24 mouse cellular contexts compared by ENCODE assay signal in the genomic region with DNA sequence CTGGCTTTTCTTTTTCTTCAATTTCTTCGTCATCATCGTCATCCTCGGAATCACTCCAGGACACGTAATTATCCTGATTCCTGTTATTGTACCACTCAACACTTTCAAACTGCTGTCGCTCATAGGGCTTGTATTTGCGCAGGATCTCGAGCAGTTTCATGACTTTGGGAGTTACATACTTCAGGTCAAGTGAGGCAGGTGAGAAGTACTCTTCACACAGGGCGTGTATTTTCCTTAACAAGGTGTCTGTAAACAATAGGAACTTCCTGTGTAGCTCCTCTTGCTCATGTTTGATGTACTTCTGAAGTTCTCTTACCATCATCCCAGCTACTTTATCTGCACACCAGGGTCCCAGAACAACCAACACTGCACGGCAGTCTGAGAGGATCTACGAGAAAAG. TPM values are rescaled to one million over a fixed set of nuclear protein-coding genes. Genes with fewer than 3 reads are reported as not detected.
DNase-seq lines count a peak whose midpoint lies in the region; ATAC-seq and TF ChIP-seq lines count a peak whose summit lies in the region.
"Had no signal": no experiment of that assay in that cellular context is flagged by ENCODE, and none has a peak within 500 bp of the region (broad histone marks: within the 10 kb centered on the region; RNA-seq: fewer than 3 reads in every experiment).

No protein-coding gene starts in this region.

- H3K9me3 ChIP-seq in midbrain, postnatal 0 days (ENCODE audit: low read length) = no peaks in the 10 kb centered on the region
- H3K9me3 ChIP-seq: embryonic facial prominence, embryonic 10.5 days; embryonic facial prominence, embryonic 12.5 days; forebrain, embryonic 13.5 days; G1E had no signal

- intact Hi-C loops in heart, postnatal 36 days (cut with DNase I) = no loop called here

- no peak for ATAC-seq in midbrain, postnatal 0 days (ENCODE audit: low FRiP score)
- ATAC-seq: activated CD4-positive, CD25-positive, alpha-beta regulatory T cell, adult 4 months; CD4-positive, CD25-positive, alpha-beta regulatory T cell, adult 4 months; forebrain, embryonic 13.5 days; Patski had no signal

- no peak overlapping the region for H3K9ac ChIP-seq in midbrain, postnatal 0 days (replicated peaks; ENCODE audit: low read length, poor library complexity, severe bottlenecking)
- H3K9ac ChIP-seq: embryonic facial prominence, embryonic 12.5 days; forebrain, embryonic 13.5 days had no signal

- H3K27me3 ChIP-seq in midbrain, postnatal 0 days (ENCODE audit: insufficient read depth, low read length) = no peaks in the 10 kb centered on the region
- H3K27me3 ChIP-seq: CH12.LX; embryonic facial prominence, embryonic 12.5 days; forebrain, embryonic 13.5 days; Patski had no signal

- 65% methylated on average over 10 of the region's 10 CpGs for WGBS in lung, adult 2 months
- WGBS in midbrain, postnatal 0 days = 93% methylated on average over 10 of the region's 10 CpGs

- no peak overlapping the region for H3K27ac ChIP-seq in midbrain, postnatal 0 days (ENCODE audit: low read depth, low read length)
- H3K27ac ChIP-seq: embryonic facial prominence, embryonic 10.5 days; embryonic facial prominence, embryonic 12.5 days; forebrain, embryonic 13.5 days had no signal

- no peaks in the 10 kb centered on the region for H3K4me1 ChIP-seq in lung, adult 2 months (ENCODE audit: control insufficient read depth, insufficient read depth, low read length)
- no peaks in the 10 kb centered on the region for H3K4me1 ChIP-seq in midbrain, postnatal 0 days (ENCODE audit: insufficient read depth, low read length)
- H3K4me1 ChIP-seq: embryonic facial prominence, embryonic 12.5 days had no signal

- no peak for TF ChIP-seq POLR2A in lung, adult 2 months (IDR thresholded peaks at IDR 0.05; ENCODE audit: borderline replicate concordance, extremely low read depth, low read depth, low read length)

- H3K36me3 ChIP-seq in midbrain, postnatal 0 days (ENCODE audit: insufficient read depth, low read length) = peaks cover 13% of the 10 kb centered on the region

- no peak for TF ChIP-seq CTCF in lung, adult 2 months (IDR thresholded peaks at IDR 0.05; ENCODE audit: insufficient read depth, low read length)
- TF ChIP-seq CTCF in midbrain, postnatal 0 days (IDR thresholded peaks at IDR 0.05) = no peak

- peak; percentile 71 for DNase-seq in heart, adult 11 months
- no peak for DNase-seq in heart, postnatal 36 days
- peak; percentile 18 to 58 for DNase-seq in lung, adult 18-20 months
- DNase-seq in lung, adult 2 months = no peak
- DNase-seq in lung, postnatal 10 days = peak; percentile 11
- no peak for DNase-seq in lung, postnatal 4 days
- DNase-seq in midbrain, postnatal 0 days (ENCODE audit: low spot score) = no peak
- DNase-seq: adrenal gland, adult 8-10 months; adrenal gland, postnatal 14 days; adrenal gland, postnatal 36 days; B cell, adult 2 months; cerebellum, adult 11-12 months; cerebellum, adult 2 months; cerebellum, adult 9-10 months; cerebellum, postnatal 10 days; cerebellum, postnatal 25 days had no signal

- no peak overlapping the region for H3K4me3 ChIP-seq in lung, adult 2 months (replicated peaks; ENCODE audit: extremely low read depth, low read depth, low read length)
- H3K4me3 ChIP-seq in midbrain, postnatal 0 days (ENCODE audit: low read depth, low read length) = no peak overlapping the region
- H3K4me3 ChIP-seq: embryonic facial prominence, embryonic 10.5 days; embryonic facial prominence, embryonic 12.5 days; forebrain, embryonic 13.5 days had no signal

- no peak overlapping the region for H3K4me2 ChIP-seq in midbrain, postnatal 0 days (ENCODE audit: low read depth, low read length, poor library complexity, severe bottlenecking)
- H3K4me2 ChIP-seq: embryonic facial prominence, embryonic 12.5 days; forebrain, embryonic 13.5 days had no signal

RNA-seq across cellular contexts. Expression of gene Dicer1, which starts 29.7 kb away (rescaled TPM):
- 10 to 100 TPM; 23.9 to 27.8 TPM for total RNA-seq in heart, postnatal 36 days (2021)
- 7.3 and 11.2 TPM in 2 replicates for polyA plus RNA-seq in lung, adult 2 months (2012; rRNA removed)
- total RNA-seq in midbrain, postnatal 0 days (2014; rRNA removed) = 38.9 and 46.1 TPM in 2 replicates
- polyA plus RNA-seq in midbrain, postnatal 0 days (2015; fragmentation: Nextera tagmentation; extraction: Ambion mirVana) = 26.0 and 28.4 TPM in 2 replicates

Comparison
In these comparisons a context has a peak if more than half of its experiments do, and no peak if none do; other contexts are left out.
1. DNase-seq: peak in heart, adult 11 months (single experiment), lung, adult 18-20 months (2 of 2) and lung, postnatal 10 days (single experiment); none in heart, postnatal 36 days (0 of 2), lung, adult 2 months (single experiment), lung, postnatal 4 days (0 of 2) and midbrain, postnatal 0 days (single experiment).